Mouse (Mus musculus) hindbrain, embryonic 11.5 days (tissue): ENCODE results near the gene Phb. TPM values are rescaled to one million over a fixed set of nuclear protein-coding genes. Genes with fewer than 3 reads are reported as not detected.
A peak's percentile ranks its signal among the peaks of the same experiment; 100 is the strongest.

Experiments used
- ATAC-seq: fragments of 200-750 bp; cut with Nextera tagmentation; 2 replicates; pipeline ENCODE4 v1.8.0; 2017; ENCODE audit warnings: mild to moderate bottlenecking, moderate TSS enrichment, moderate library complexity; ENCODE audit not compliant: low FRiP score
- DNase-seq: peaks from one replicate; pipeline ENCODE4 v3.0.0-alpha.2; 2015; ENCODE audit warnings: low spot score
- H3K27ac ChIP-seq: fragments of 300-500 bp; sonication (generic); 2 replicates; pipeline ENCODE4 v1.5.1; 2014; ENCODE audit warnings: mild to moderate bottlenecking, low read depth, low read length
- H3K27me3 ChIP-seq: fragments of 300-500 bp; sonication (generic); 2 replicates; pipeline ENCODE4 v1.6.1; 2014; ENCODE audit warnings: mild to moderate bottlenecking, low read length, moderate library complexity, mixed read lengths; ENCODE audit not compliant: control insufficient read depth, insufficient read depth
- H3K36me3 ChIP-seq: fragments of 300-500 bp; sonication (generic); 2 replicates; pipeline ENCODE4 v1.6.1; 2014; ENCODE audit warnings: mild to moderate bottlenecking, low read length, moderate library complexity, mixed read lengths; ENCODE audit not compliant: control insufficient read depth, insufficient read depth
- H3K4me1 ChIP-seq: fragments of 300-500 bp; sonication (generic); replicated peaks from 2 replicates; pipeline ENCODE4 v1.6.1; 2014; ENCODE audit warnings: low read length, mixed read lengths; ENCODE audit not compliant: control insufficient read depth, insufficient read depth
- H3K4me2 ChIP-seq: fragments of 300-500 bp; sonication (generic); replicated peaks from 2 replicates; pipeline ENCODE4 v1.6.1; 2014; ENCODE audit warnings: mild to moderate bottlenecking, low read depth, low read length
- H3K4me3 ChIP-seq: fragments of 300-500 bp; sonication (generic); 2 replicates; pipeline ENCODE4 v1.5.1; 2014; ENCODE audit warnings: low read depth, low read length
- H3K9ac ChIP-seq: fragments of 300-500 bp; sonication (generic); 2 replicates; pipeline ENCODE4 v1.6.1; 2014; ENCODE audit warnings: low read depth, low read length
- H3K9me3 ChIP-seq: fragments of 300-500 bp; sonication (generic); 2 replicates; pipeline ENCODE4 v1.6.1; 2016; ENCODE audit warnings: low read length; ENCODE audit not compliant: control insufficient read depth
- WGBS: fragments of 180-500 bp; shearing (Covaris S2); extraction: QIAGEN DNeasy Blood & Tissue Kit; methylation state at CpG from one replicate; pipeline ENCODE4 v1.1.7; 2014; 5-methylcytosine and 5-hydroxymethylcytosine counted together
- polyA plus RNA-seq: library from polyadenylated mRNA; unstranded; fragments of >200 nt; fragmentation: Nextera tagmentation; extraction: Ambion mirVana; gene quantifications from 2 replicates; pipeline ENCODE4 v1.2.1, GENCODE M21; 2014

Phb gene
- polyA plus RNA-seq, 1 experiment from 2014 or later, result 176 TPM

DNA sequence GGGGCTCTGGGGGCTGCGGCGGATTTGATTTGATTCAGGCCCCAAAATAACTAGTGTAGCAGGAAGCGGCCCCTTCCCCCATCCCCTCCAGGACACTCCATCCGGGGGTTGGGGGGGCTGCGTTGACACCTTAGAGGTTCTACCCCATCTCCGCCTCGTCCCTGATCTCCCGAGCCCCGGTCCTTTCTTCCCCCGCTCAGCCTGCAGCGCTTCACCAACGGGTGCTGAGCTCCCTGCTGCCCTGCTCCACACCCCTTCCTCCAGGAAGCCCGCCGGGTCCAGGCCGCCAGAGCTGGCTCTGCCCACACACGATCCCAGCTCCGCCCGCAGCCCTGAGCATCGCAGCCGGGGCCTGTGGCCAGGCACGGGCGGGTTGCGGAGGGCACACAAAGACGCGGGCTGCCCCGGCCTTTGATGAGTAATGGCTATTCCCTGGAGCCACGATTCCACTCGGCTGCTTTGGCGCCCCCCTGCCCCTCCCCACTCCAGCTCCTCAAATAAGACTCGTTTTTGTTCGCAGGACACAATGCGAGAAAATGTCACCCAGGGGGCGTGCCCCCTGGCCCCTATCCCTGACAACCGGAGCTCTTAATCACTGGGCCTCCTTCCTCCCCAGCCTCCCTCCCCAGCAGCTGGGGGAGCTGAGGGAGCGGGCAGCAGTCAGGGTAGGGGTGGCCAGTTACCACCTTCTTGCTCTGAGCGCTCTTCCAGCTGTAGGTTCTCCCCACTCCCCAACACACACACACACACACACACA is 21.2 kb upstream of the Phb start:
- Histone ChIP-seq H3K4me1 (peaks cover 16% of the 10 kb centered on the region), H3K4me3 (no peak overlapping the region; the same call in 1 of the 2 replicates), H3K9me3 (no peaks in the 10 kb centered on the region), H3K9ac (peak overlapping the region; percentile 37), H3K4me2 (peak overlapping the region; percentile 25), H3K36me3 (no peaks in the 10 kb centered on the region), H3K27ac (peak overlapping the region; percentile 60; the same call in 1 of the 2 replicates), H3K27me3 (peaks cover 17% of the 10 kb centered on the region)
- ATAC-seq, result peak; percentile 68
- peak; percentile 78 for DNase-seq
- 1% methylated on average over 36 of the region's 36 CpGs for WGBS

DNA sequence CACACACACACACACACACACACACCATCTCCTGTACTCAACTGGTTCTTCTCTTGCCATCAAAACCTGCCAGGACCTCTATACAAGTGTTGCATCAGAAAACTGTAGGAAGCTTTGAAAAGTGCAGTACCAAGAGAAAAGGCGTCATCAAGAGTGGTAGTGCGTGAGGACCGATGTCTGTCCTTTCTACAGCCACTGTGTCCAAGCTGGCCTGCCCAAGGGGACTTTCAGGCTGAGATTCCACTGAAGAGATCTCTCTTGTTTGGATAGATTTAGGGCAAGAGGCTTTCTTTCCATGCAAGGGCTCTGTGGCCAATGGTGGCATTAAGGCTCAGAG is 20.6 kb upstream of the Phb start:
- H3K27me3 ChIP-seq, result peaks cover 17% of the 10 kb centered on the region
- WGBS, result 35% methylated on average over 3 of the region's 3 CpGs
- ATAC-seq (no peak), DNase-seq (no peak)
- no peak overlapping the region for H3K27ac ChIP-seq
- H3K4me2 ChIP-seq, result no peak overlapping the region
- no peak overlapping the region for H3K9ac ChIP-seq
- no peaks in the 10 kb centered on the region for H3K36me3 ChIP-seq
- H3K9me3 ChIP-seq, result no peaks in the 10 kb centered on the region
- no peak overlapping the region for H3K4me3 ChIP-seq
- H3K4me1 ChIP-seq, result peaks cover 16% of the 10 kb centered on the region

DNA sequence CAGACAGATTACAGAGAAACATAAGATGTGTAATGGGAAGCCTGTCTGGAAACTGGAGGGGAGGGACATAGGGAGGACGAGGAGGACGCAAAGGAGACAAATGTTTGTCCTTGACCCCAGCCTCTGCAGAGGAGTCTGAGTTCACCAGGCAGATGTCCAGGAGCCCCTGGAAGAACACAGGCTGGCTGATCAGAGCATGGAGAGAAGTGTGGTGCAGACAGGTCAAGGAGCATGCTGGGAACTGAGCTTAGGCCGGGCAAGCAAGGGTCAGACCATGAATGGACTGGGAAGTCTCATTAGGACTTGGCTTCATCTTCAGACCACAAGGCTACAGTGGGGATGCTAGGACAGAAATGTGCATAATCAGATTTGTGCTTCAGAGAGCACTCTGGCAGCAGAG is 19.0 kb upstream of the Phb start:
- Histone ChIP-seq H3K4me3 (no peak overlapping the region), H3K27me3 (peaks cover 17% of the 10 kb centered on the region), H3K36me3 (no peaks in the 10 kb centered on the region), H3K9ac (no peak overlapping the region), H3K4me2 (no peak overlapping the region), H3K27ac (no peak overlapping the region), H3K9me3 (no peaks in the 10 kb centered on the region), H3K4me1 (peaks cover 16% of the 10 kb centered on the region)
- DNase-seq (no peak), ATAC-seq (no peak)
- WGBS, result 31% methylated on average over 3 of the region's 3 CpGs

DNA sequence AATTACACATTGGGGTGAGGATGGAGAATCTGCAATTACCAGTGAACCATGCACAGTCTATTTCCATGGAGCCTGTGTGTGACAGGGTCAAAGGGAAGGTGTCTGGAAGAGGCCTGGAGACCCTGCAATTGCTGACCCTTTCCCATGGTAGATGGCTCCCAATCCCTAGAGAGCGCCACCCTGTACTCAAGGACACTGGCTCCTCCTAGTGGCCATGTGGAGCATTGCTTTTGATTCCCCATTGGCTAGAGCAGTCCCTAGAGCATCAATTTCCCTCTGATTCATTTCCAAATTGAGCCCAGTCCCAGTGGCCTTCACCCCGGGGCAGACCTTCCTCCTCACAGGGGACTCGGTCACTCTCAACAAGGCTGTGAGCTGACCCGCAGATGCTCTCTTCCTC is 17.9 kb upstream of the Phb start:
- Histone ChIP-seq H3K36me3 (no peaks in the 10 kb centered on the region), H3K9ac (no peak overlapping the region), H3K27me3 (peaks cover 11% of the 10 kb centered on the region), H3K27ac (no peak overlapping the region), H3K4me2 (no peak overlapping the region), H3K9me3 (no peaks in the 10 kb centered on the region), H3K4me1 (peaks cover 16% of the 10 kb centered on the region), H3K4me3 (no peak overlapping the region)
- 7% methylated on average over 4 of the region's 4 CpGs for WGBS
- ATAC-seq, result 0 out of 2 replicates have a peak, but pooled peaks have one; percentile 20
- peak; percentile 86 for DNase-seq

DNA sequence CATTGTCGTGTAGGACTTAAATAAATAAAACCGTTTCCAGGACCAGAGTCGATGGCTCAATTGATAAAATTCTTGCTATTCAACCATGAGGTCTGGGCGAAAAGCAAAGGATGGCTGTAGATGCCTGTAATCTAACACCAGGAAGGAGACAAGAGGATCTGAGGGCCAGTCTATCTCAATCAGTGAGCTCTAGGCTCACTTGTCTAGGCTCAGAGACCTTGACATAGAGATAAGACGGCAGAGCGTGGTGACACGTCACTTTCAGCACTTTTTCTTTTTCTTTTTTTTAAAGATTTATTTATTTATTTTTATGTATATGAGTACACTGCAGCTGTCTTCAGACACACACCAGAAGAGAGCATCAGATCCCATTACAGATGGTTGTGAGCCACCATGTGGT is 17.2 kb upstream of the Phb start:
- ATAC-seq (no peak), DNase-seq (no peak)
- Histone ChIP-seq H3K4me3 (no peak overlapping the region), H3K9ac (no peak overlapping the region), H3K9me3 (no peaks in the 10 kb centered on the region), H3K4me2 (no peak overlapping the region), H3K4me1 (peaks cover 14% of the 10 kb centered on the region), H3K36me3 (no peaks in the 10 kb centered on the region), H3K27ac (no peak overlapping the region), H3K27me3 (peaks cover 5% of the 10 kb centered on the region)
- 76% methylated on average over 7 of the region's 7 CpGs for WGBS

DNA sequence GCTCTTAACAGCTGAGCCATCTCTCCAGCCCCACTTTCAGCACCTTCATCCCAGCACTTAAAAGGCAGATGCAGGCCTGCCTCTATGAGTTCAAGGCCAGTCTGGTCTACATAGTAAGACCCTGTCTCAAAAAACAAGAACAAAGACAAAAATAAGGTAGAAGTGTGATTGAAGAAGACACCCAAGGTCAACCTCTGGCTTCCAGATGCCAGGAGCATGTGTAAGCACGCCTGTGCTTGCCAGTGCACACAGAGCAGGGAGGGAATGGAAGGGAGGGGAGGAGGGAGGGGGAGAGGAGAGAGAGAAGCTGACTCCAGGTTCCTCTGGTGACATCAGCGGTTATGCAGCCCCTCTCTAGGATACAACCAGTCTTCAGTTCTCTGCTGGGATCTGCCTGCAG is 16.8 kb upstream of the Phb start:
- no peak for ATAC-seq
- no peak overlapping the region for H3K9ac ChIP-seq
- no peak overlapping the region for H3K4me2 ChIP-seq
- H3K9me3 ChIP-seq, result no peaks in the 10 kb centered on the region
- H3K27me3 ChIP-seq, result peaks cover 2% of the 10 kb centered on the region; the same call in 1 of the 2 replicates
- peaks cover 11% of the 10 kb centered on the region for H3K4me1 ChIP-seq
- no peak for DNase-seq
- no peaks in the 10 kb centered on the region for H3K36me3 ChIP-seq
- H3K4me3 ChIP-seq, result no peak overlapping the region
- H3K27ac ChIP-seq, result no peak overlapping the region
- 29% methylated on average over 2 of the region's 2 CpGs for WGBS

DNA sequence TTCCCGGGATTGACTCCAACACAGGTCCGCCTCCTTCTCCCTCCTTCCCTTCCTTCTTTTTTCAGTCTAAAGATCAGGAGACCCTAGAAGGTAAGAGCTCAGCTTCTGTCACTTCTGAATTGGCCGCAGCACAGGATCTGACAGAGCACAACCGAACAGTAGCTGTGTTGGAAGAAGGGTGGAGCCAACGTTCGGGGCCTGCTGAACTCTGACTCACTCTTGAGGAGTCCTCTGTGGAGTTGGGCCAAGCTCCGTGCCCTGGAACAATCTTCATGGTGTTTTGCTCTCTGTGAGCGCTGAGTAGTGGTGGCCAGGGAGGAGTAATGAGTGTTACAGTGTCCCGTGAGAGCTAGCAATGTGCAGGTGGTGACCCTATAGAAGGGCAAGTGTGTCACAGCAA is 15.8 kb upstream of the Phb start:
- WGBS, result 76% methylated on average over 9 of the region's 9 CpGs
- Histone ChIP-seq H3K9me3 (no peaks in the 10 kb centered on the region), H3K4me2 (no peak overlapping the region), H3K27me3 (no peaks in the 10 kb centered on the region), H3K4me1 (peaks cover 2% of the 10 kb centered on the region; the same call in 1 of the 2 replicates), H3K27ac (no peak overlapping the region), H3K36me3 (no peaks in the 10 kb centered on the region), H3K9ac (no peak overlapping the region), H3K4me3 (no peak overlapping the region)
- DNase-seq (no peak), ATAC-seq (no peak)

DNA sequence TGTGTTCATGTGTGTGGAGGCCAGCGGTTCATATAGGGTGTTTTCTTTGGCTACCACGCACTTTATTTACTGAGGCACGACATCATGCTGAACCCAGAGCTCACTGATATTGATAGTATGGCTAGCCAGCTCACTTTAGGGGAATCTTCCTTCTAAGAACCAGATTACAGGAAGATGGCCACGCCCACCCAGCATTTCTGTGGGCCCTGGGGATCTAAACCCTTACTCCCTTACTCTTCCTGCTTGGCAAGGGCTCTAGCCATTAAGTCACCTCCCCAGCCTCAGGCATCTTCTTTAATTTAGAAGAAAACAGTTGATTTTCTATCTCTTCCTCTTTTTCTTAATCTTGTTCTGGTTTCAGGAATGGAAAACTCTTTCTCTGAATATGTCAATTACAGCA is 9.3 kb upstream of the Phb start:
- H3K27me3 ChIP-seq, result no peaks in the 10 kb centered on the region
- no peaks in the 10 kb centered on the region for H3K9me3 ChIP-seq
- no peaks in the 10 kb centered on the region for H3K4me1 ChIP-seq
- no peak for ATAC-seq
- no peak for DNase-seq
- H3K4me3 ChIP-seq, result no peak overlapping the region
- 75% methylated on average over 4 of the region's 4 CpGs for WGBS
- H3K27ac ChIP-seq, result no peak overlapping the region
- H3K4me2 ChIP-seq, result no peak overlapping the region
- no peak overlapping the region for H3K9ac ChIP-seq
- no peaks in the 10 kb centered on the region for H3K36me3 ChIP-seq

DNA sequence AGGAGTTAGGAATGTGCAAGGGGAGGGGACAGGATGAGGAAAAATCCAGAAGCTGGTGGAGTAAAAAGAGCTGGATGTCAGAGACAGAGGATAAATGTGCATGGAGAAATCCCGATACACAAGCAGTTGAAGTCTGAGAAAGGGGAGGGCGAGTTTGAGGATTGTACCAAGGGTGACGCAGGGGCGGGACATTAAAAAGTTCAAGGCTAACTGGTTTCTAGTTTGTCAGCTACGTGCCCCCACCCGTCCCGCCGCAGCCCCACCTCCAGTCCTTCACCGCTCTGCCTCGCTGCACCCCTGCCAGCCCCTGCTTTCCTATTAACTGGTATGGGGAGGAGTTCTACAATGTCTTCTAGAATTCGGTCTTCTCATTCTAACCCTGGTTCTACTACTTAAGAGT is 420 bp downstream of the Phb start:
- H3K27me3 ChIP-seq, result no peaks in the 10 kb centered on the region
- H3K4me3 ChIP-seq, result peak overlapping the region; percentile 72
- H3K4me2 ChIP-seq, result peak overlapping the region; percentile 91
- 0 out of 2 replicates have a peak, but pooled peaks cover 2% of the 10 kb centered on the region for H3K4me1 ChIP-seq
- peak overlapping the region; percentile 79 for H3K9ac ChIP-seq
- H3K27ac ChIP-seq, result no peak overlapping the region
- ATAC-seq, result no peak; the same call in 1 of the 2 replicates
- 5% methylated on average over 11 of the region's 11 CpGs for WGBS
- no peak for DNase-seq
- no peaks in the 10 kb centered on the region for H3K36me3 ChIP-seq
- no peaks in the 10 kb centered on the region for H3K9me3 ChIP-seq
